Mouse (Mus musculus) left cerebral cortex, adult 11 months (tissue): Measurements from ENCODE around the gene Cenpn.

Experiments
- DNase-seq: peaks from one replicate; pipeline ENCODE4 v3.0.0; 2022; ENCODE audit warnings: low spot score

Gene Cenpn

DNA sequence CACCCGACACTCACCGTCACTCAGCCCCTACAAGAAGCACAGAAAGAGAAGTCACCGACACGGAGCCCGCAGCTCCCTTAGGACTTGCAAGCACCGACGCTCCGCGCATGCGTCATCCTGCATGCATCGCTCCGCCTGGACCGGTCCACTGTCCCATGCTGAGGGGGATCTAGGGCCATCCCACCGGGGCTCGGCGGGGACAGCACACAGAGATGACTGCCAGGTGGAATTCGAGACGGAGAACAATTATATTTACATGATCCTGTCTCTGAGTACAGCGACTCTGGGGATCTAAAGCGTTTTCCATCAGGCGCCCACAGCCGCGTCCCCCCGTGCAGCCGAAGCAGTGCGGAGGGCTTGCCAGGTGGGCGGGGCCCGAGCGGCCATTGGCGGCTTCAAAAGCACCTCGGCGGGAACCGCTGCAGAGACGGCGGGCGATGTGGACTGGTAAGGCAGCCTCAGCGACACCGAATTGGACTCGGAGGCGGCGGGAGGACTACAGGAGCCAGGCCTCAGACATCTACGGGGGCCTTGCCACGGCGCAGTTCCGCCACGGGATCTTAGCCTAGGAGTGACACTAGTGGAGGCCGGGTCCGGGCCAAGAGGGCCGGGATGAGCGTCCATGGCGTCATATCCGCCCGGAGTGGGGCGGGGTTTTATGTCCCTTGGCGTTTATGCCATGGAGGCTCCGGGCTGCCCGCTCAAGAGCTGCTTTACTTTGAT, at the start of gene Cenpn, which contains the start of gene Cmc2:
Cenpn (plus strand) TSS at position 394 of the 723 bp plus-strand sequence.
Cmc2 (minus strand) TSS at position 119 of the 723 bp plus-strand sequence.
- DNase-seq = peak; percentile 87

GRCm38 (mm10) chr8:116872761-116873342, 48.7 kb upstream of the Cenpn start:
- no peak for DNase-seq

DNA sequence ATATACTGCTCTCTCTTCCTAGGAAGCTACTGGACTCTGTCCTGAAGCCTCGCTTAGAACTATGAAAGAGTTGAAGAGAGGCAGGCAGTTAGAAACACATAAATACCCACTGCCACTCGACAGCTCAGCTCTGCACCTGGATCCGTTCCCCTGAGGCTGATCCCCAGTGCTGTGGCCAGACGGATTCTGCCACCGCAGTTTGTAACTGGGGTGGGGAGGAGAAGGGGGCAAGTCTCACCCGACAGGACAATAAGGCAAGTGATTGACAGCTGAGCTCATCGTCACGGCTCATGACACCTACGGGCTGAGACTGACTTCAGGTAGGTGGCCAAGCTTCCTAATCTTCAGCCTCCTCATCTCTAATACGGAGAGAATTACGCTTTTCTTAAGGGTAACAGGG, 47.9 kb upstream of the Cenpn start:
- DNase-seq = no peak

GRCm38 (mm10) chr8:116873986-116874385, 47.5 kb upstream of the Cenpn start:
- no peak for DNase-seq

- DNase-seq = no peak
Measured at GRCm38 (mm10) chr8:116875798-116876450, 45.6 kb upstream of the Cenpn start.

DNA sequence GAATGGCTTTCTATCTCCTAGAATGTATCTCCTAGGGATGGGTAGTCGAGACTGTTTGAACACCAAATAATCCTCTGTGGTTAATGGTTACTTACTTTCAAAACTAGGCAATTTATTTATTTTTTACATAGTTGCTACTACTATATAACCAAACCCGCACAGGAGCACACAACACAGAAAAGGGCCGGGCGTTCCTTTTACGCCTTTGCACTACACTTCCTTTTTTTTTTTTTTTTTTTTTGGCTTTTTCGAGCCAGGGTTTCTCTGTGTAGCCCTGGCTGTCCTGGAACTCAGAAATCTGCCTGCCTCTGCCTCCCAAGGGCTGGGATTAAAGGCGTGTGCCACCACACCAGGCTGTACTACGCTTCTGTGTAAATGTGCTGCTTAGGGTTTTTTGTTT, 40.1 kb upstream of the Cenpn start:
- no peak for DNase-seq

- DNase-seq = no peak
Measured at GRCm38 (mm10) chr8:116887813-116888212, 33.7 kb upstream of the Cenpn start.

DNA sequence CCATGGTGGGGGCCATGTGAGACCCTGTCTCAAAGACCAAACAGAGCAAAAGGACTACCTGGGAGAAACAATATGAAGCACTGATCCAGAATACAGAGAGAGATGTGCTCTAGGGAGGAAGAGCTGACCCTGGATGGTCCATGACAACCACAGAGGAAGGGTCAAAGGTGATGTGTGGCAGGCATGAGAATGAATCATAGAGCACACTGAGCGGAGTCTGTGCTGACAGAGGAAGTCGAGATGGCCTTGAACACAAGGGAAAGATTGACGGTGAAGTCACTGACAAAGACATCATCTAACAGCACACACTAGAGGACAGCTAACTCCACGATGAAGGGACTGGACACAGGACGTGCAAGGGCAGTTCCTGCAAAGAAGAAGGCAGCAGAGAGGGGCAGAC, 30.1 kb upstream of the Cenpn start:
- DNase-seq = no peak

GRCm38 (mm10) chr8:116892130-116892529, 29.4 kb upstream of the Cenpn start:
- DNase-seq = no peak

DNA sequence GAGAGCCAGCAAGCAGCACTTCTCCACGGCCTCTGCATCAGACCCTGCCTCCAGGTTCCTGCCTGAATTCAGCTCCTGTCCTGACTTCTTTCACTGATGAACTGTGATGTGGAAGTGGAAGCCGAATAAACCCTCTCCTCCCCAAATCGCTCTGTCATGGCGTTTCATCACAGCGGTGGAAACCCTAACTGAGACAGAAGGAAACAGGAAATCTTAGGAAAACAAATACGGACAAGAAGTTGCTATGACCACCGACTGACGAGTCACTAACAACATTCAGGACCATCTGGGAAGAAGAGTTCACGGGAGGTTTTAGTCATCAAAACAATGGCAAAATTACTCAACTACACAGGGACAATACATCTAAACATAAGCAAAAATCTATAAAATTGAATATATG, 28.9 kb upstream of the Cenpn start:
- no peak for DNase-seq

DNA sequence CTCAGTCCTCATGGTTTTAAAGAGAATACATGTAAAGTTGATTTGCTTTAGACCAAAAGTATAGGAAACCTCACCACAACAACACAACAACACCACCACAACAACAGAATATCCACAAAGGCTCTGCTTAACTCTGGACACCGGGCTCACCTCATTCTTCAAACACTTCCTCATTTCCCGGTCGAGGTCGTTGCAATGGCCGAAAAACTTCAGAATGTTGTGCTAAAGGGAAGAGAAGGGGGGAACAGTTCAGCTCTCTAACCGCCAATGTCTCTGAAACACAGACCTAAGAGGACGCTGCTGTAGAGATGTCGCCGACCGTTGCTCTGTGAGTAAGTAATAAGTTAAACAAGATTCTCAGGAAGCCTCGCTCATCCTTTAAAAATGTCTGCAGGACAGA, 27.6 kb upstream of the Cenpn start:
- DNase-seq = no peak

- no peak for DNase-seq
Measured at GRCm38 (mm10) chr8:116895521-116895920, 26.0 kb upstream of the Cenpn start.

DNA sequence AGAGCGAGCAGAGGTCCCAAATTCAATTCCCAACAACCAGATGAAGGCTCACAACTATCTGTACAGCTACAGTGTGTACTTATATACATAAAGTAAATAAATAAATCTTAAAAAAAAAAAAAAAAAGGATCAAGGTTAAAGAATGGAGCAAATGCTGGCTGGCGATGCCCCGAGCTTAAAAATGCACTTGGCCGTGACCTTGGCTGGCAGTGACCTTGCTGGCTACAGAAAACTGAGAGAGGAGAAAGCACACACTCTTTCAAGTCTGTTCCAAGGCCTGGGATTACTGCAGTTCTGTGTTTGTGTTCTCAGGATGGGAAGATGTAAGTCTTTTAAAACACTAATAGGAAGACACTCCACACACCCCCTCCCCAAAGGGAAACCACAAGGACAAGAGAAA, 16.8 kb upstream of the Cenpn start:
- DNase-seq = no peak

DNA sequence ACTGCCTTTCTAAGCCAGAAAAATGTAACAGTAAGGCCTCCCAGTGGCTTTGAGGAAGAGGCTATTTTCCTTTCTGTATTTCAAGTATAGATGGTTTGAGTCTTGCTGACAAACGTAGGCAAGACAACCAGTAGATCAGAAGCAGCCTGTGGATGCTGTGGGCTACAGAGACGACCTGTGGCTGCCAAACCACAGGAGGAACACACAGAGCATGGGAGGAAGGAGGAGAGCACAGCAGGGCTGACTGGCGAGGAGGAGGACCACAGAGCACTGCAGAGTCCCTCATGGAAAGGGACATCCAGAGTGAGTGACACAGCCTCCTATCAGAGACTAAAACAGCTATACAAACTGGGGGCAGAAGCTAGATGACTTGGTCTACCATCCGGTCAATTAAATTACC, 16.3 kb upstream of the Cenpn start:
- no peak for DNase-seq

GRCm38 (mm10) chr8:116905836-116906235, 15.7 kb upstream of the Cenpn start:
- DNase-seq = no peak

DNA sequence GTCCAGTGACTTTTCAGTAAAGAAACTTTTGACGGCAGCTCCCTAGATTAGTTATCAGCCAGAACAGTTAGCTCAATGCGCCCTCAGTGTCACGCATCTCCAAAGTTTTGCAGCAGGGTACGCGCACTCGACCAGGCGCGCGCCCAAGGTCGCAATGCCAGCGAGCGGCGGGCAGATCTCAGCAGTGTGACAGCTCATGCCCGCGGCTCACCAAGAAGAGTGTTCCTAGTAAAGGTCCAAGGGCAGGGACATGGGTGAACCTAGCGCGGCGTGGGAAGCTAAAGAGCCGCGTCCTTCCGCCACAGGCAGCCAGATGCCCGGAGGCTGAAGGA, 559 bp upstream of the Cenpn start:
- DNase-seq = no peak

- no peak for DNase-seq
Measured at GRCm38 (mm10) chr8:116922060-116922757, 679 bp downstream of the Cenpn start.

DNA sequence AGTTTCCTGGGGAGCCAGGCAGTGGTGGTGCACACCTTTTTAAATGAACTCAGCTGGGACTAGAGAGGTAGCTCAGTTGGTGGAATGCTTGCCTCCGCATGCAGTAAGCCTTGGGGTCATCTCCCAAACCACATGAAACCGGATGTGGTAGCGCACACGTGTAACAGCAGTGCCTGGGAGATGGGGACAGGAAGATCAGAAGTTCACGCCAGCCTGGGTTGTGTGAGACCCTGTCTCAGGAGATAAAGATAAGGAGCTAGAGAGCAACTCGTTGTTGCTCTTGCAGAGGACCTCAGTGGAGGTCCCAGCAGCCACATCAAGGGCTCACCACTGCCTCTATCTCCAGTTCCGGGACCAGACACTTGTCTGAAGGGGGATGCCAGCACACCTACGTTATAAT, 2.0 kb downstream of the Cenpn start:
- DNase-seq = no peak

DNA sequence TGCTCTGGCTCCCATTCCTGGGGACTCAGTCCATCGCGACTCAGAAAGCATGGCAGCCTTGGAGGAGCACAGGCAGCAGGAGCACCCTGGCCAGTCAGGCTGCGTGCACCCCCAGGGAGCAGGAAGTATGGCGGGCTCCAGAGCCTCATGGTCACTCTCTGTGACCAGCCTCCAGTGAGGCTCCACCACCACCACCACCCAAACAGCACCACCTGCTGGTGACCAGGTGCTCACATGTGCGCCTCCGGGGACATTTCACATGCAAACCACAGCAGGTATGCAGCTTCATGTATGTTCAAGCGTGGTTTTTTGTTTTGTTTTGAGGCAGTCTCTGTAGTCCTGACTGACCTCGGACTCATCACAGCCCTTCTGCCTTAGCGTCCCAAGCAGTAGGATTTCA, 6.3 kb downstream of the Cenpn start:
- DNase-seq = no peak

DNA sequence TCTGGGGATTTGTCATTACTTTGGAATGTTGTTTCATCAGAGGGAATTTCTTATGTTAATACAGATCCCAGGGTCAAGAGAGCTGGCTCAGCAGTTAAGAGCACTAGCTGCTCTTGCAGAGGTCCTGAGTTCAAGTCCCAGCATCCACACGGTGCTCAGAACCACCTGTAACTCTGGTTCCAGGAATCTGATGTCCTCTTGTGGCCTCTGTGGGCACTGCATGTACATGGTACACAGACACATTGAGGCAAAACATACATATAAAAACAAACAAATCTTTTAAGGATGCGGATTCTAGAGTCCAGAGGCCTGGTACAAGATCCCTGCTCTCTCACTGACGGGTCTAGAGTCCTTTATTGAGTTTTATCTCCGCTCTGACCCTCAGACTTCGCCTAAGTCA, 7.1 kb downstream of the Cenpn start:
- DNase-seq = no peak

DNA sequence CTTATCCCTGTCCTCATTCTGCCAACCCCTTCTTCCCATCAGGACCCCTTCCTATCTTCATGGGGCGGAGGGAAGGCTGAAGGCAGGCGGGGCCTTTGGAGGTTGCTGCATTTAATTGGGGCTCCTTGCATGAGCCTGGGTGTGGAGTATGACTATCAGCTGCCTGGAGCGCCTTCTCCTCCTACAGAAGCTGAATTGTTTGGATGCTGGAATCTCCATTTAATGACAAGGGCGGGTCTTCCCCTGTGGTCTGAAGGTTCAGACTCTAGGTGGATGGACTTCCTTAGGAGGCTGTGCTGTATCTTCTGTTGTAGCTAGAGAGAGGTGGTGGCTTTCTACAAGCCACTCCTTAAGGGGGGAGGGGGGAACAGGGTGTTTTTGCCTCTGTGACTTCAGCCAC, 13.4 kb downstream of the Cenpn start:
- no peak for DNase-seq

GRCm38 (mm10) chr8:116935506-116935905, 14.0 kb downstream of the Cenpn start:
- no peak for DNase-seq
